Mouse (Mus musculus) kidney, adult 11 months (tissue): ENCODE data around the gene Psme1.

Experiments
- DNase-seq: peaks from one replicate; pipeline ENCODE4 v3.0.0; 2022

Psme1 gene

DNA sequence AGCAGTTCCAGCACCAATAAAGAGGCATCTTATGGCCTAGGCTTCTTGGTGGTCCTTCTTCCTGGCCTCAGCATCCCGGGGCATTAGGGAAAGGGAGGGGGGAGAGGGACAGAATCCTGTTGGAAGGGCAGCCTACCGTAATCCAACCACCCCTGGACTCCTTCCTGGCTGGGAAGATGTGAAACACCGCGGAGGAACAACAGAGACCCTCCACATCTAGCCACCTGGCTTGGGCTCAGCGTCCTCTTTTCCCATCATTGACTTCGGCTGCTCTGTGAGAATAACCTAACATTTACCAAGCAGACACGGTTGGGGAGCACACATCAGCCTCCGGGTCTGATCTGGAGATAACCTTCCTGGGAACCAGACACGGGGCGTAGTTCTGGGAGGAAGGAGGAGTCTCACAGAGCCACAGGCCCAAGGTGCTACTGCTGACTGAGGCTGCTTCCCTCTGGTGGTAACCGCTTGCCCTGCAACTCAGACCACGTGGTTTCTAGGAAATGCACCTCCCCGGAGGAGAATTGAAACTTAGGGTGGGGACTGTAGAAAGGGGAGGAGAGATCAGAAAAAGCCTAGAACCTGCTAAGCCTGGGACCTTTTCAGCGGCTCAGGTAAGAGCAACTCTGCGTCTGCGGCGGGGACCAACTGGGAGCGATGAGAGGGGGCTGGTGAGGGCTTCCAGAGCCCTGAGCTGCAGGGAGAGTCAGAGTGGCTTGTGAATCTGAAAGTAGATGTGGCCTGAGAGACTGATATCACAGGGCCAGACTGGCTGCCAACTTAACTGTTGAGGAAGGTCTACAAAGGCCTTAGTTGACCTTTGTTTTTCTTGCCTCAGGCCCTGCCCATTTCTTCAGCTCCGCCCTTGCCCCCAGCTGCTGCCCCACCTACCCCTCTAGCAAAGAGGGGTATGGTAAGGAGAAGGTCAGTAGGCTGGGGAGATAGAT lies 26.0 kb downstream of the Psme1 start:
- peak; percentile 96 for DNase-seq

DNA sequence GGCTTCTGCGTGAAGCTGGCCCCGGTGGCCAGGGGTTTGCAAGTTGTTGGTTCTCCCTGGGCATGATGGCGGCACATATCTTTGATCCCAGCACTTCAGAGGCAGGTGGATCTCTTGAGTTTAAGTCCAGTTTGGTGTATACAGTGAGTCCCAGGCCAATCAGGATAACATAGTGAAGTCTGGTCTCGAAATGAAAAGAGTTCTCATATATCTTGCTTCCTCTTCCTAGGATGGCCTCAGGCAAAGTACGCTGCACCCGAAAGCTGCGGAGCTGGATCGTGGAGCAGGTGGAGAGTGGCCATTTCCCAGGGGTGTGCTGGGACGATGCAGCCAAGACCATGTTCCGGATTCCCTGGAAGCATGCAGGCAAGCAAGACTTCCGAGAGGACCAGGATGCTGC lies 26.9 kb downstream of the Psme1 start:
- DNase-seq = no peak

DNA sequence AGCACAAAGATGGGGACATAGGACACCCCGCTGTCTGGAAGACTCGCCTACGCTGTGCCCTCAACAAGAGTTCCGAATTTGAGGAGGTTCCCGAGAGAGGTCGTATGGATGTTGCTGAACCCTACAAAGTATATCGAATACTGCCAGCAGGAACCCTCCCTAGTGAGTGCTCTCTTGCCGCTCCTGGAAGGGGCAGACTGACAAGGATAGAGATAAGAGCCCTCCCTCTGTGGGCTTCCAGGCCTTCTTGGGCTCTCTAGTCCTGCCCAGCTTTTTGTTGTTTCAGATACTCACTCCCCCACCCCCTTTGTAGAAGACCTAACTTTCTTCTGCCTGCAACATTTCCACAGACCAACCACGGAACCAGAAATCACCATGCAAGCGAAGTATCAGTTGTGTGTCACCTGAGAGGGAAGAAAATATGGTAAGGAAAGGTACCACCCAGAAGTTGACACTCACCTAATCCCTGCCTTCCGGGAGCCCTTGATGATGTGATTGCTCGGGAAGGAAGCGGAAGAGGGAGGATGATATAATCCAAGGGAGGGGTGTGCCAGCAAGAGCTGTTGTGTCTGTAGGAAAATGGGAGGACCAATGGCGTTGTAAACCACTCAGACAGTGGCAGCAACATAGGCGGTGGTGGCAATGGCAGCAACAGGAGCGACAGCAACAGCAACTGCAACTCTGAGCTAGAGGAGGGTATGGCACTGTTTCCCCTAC lies 28.0 kb downstream of the Psme1 start:
- no peak for DNase-seq

DNA sequence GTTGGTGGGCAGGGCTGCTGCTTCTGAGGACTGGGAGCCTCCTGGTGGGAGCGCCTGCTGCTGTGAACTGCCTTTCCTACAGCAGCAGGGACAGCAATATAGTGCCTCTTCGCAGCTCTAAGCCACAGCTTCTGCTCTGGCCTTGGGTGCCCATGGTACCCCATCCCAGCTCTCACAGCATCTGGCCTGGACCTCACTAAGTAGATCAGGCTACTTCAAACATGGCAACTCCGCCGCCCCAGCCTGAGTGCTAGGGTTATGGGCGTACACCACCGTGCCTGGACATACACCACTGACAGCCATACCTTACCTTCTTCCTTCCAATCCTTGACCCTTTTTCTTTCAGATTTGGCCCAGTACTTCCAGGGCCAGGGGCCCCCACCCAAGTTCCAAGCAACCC lies 30.4 kb downstream of the Psme1 start:
- DNase-seq = no peak

DNA sequence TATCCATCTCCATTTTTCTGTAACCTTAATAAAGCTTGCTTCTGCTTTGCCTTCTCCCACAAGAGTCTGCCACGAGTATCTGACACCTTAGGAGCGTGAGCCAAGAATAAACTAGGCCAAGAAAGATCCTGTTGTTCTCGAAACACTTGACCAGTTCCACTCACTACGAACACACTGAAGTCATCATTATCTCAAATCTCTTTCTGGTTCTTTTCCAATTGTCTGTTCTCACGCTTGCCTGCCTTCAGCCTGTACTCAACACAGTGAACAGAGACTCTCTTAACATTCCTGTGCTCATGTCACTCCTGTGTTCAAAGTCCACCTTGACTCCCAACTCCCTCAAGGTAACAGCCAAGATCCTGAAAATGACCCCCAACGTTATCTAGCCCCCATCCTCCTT lies 35.4 kb downstream of the Psme1 start:
- DNase-seq = no peak

DNA sequence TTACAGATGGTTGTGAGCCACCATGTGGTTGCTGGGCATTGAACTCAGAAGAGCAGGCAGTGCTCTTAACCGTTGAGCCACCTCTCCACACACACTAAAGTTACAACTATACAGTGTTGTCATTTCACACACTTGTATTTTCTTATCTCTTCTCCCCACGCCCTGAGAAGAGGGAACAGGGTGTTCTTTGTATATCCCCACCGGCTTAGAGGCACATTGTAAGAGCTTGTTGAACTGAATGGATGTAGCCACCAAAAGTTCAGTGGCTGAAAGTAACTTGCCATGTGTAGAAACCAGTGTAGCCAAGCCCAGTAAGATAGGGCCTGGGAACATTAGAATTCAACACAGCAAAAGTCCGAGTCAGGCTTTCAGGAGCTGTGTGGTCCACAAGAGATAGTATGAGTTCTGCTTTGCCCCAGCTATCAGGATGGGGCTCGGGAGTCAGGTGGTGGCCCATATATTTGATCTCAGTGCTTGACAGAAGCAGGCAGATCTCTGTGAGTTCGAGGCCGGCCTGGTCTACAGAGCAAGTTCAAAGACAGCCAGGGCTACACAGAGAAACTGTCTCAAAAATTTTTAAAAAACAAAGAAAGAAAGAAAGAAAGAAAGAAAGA lies 36.7 kb downstream of the Psme1 start:
- DNase-seq = no peak

DNA sequence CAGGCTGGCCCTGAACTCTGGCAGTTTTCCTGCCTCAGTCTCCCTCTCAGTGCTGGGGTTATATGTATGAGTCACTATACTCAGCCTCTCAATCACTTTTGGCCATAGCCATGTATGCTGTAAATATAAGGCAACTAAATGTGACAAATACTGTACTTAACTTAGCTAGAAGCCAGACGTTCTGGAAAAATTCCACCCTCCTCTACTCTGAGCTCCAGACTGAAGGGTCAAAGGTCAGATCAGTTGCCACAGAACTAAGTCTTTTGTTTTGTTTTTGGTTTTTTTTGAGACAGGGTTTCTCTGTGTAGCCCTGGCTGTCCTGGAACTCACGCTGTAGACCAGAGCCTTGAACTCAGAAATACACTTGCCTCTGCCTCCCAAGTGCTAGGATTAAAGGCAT lies 38.0 kb downstream of the Psme1 start:
- DNase-seq = no peak

DNA sequence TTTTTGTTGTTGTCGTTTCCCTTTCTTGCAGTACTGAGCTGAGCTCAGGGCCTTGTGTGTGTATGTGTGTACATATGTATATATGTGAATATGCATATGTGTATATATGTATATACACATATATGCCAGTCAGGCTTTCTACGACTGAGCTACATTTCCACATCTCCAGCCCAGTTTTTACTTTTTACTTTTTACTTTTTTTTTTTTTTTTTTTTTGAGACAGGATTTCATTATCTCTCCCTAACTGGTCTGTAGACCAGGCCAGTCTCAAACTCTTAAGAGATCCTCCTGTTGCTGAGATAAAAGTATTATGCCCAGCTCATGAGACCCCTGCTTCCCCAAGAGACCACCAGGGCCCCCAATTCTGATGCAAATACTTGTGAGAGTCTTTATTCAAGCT lies 38.9 kb downstream of the Psme1 start:
- DNase-seq = no peak

DNA sequence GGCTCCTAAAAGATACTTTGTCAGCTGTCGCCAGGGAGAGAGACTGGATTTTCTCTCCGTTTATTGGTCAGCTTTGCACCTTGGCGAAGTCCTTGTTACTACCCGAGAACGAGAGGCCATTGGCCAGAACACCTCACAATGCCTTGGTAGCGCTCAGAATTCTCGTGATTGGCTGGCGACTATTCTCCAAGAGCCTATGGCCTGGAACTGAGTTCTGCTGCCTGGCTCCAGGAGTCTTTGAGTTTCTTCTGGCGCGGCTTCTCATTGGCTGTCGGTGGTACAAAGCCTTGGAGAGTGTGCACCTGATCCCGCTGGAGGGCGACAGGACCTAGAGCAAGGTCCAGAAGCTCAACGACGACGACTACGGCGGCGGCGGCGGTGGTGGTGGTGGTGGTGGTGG lies 39.9 kb downstream of the Psme1 start, which contains the start of gene Rec8:
Gene Rec8 (plus strand): TSS at position 216 of the 400 bp plus-strand sequence.
- peak; percentile 69 for DNase-seq

DNA sequence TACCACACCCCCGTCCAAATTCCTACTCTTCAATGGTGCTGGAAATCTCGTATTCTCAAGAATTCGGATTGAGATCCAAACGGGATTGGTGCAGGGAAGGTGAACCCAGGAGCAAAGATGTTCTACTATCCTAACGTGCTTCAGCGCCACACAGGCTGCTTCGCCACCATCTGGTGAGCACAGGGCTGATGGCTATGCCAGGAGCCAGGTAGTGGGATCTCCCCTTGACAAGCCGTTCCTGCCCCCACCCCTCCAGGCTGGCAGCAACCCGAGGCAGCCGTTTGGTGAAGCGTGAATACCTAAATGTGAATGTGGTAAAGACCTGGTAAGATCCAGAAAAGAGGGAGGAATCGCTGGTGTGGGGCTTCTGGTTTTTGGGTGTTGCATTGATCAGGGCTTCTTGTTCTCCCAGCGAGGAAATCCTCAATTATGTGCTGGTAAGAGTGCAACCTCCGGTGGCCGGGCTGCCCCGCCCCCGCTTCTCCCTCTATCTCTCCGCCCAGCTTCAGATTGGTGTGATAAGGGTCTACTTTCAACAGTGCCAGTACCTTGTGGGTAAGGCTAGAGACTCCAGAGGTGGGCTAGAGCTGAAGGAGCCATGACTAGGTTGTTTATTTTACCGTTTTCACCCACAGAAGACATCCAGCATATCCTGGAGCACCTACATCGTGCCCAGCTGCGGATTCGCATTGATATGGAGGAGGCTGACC lies 40.7 kb downstream of the Psme1 start:
- DNase-seq = no peak

DNA sequence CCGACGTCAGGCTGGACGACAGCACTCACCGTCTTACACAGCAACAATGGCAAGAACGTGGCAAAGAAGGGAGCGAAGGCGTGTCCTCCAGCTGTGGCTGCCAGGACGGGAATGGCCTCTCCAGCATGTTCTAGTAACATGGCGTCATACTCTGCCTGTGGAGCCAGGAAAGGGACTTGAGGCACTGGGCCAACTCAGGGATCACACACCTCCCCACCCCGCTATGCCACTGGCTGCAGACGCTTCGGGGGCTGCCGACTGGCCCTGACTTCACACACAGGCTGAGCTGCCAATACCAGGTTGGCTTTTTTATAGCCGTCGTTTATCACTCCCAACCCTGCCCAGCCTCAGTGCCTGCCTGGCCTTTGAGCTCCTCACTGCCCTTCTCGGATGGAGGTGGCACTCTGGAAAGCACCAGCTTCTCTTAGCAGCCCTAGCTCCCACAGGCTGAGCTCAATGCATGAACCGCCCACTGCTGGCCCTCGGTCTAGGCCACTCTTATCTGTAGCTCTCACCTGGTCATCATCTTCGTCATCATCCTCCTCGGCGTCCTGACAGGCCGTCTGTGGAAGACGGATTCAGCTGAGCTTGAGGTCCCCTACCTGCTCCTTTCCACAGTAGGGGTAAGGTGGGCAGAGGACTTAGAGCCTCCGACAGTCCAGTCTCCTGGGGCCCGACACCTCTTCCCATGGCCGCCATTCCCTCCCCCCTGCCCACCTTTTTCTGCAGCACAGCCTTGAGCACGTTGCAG lies 50.3 kb downstream of the Psme1 start:
- DNase-seq = no peak

DNA sequence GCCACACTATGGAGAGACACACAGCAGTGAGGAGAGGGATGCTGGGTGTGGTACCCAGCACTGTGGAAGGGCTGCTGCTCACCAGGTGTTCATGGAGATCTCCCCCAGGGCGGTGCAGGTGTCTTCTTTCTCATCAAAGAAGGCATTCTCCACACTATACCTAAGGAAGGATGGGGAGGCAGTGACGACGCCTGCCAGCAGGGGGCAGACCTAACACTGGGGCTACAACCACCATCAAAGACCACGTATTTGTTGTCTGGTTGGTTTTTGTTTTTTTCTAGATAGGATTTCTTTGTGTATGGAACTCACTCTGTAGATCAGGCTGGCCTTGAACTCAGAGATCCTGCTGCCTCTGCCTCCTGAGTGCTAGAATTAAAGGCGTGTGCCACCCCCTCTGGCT lies 51.4 kb downstream of the Psme1 start:
- peak; percentile 30 for DNase-seq
